Mouse (Mus musculus): ENCODE results near the gene Palm2. TPM values are rescaled to one million over a fixed set of nuclear protein-coding genes. Genes with fewer than 3 reads are reported as not detected.

Gene Palm2
- polyA plus RNA-seq, 1 experiment from 2014 or later, result 19.5 TPM

DNA sequence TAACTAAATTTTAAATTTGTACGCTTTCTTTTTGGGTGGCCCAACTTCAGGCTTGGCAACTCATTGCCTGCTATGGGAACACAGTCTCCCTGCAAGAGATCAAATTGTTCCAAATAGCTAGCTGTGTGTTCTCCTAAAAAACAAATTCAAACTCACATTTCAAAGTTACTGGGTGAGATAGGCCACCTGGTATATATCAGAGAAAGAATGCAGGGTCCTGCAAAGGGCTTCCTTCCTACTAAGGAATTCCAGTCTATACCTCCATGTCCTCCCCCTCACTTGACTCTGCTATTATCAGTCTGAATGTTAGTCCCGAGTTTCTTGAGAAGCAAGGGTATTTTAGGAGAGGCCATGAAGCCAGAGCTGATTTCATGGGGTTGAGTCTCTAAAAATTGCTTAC, 81.3 kb downstream of the Palm2 start:
- H3K36me3 ChIP-seq (replicated peaks), result no peaks in the 10 kb centered on the region
- 76% methylated on average over 2 of the region's 2 CpGs for WGBS
- H3K9me3 ChIP-seq, result no peaks in the 10 kb centered on the region
- H3K9ac ChIP-seq, result no peak overlapping the region
- H3K27ac ChIP-seq, result no peak overlapping the region
- no peak overlapping the region for H3K4me3 ChIP-seq
- no peaks in the 10 kb centered on the region for H3K4me1 ChIP-seq
- no peaks in the 10 kb centered on the region for H3K27me3 ChIP-seq (replicated peaks)
- H3K4me2 ChIP-seq, result no peak overlapping the region
- ATAC-seq (replicated peaks), result no peak

GRCm38 (mm10) chr4:57523456-57523855, 89.4 kb downstream of the Palm2 start:
- H3K4me1 ChIP-seq, result no peaks in the 10 kb centered on the region
- H3K36me3 ChIP-seq (replicated peaks), result no peaks in the 10 kb centered on the region
- no peak overlapping the region for H3K27ac ChIP-seq
- H3K27me3 ChIP-seq (replicated peaks), result no peaks in the 10 kb centered on the region
- ATAC-seq (replicated peaks), result no peak
- no peak overlapping the region for H3K4me2 ChIP-seq
- no peaks in the 10 kb centered on the region for H3K9me3 ChIP-seq
- H3K4me3 ChIP-seq, result no peak overlapping the region
- WGBS, result 92% methylated on average over 15 of the region's 15 CpGs
- H3K9ac ChIP-seq, result no peak overlapping the region

DNA sequence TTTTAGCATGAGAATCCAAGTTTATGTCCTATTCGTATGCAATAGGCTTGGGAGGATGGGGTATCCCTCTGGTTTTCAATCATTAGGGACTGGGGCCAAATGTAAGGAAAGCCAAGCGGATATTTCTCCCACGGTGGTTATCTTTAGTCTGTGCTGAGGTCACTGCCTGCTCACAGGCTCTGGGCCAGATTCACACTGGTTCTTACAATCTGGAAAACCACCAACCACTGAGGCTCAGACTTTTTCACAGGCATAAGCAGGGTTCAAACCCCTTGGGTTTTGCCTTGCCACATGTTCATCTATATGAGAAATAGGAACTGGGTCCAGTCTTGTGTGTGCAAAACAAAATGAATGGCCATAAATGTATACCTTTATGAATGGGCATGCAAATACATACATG, 90.4 kb downstream of the Palm2 start:
- Histone ChIP-seq H3K27ac (no peak overlapping the region), H3K4me2 (no peak overlapping the region), H3K27me3 (replicated peaks) (no peaks in the 10 kb centered on the region), H3K9me3 (no peaks in the 10 kb centered on the region), H3K4me3 (no peak overlapping the region), H3K36me3 (replicated peaks) (no peaks in the 10 kb centered on the region), H3K4me1 (no peaks in the 10 kb centered on the region), H3K9ac (no peak overlapping the region)
- 79% methylated on average over 3 of the region's 3 CpGs for WGBS
- ATAC-seq (replicated peaks), result no peak

- Histone ChIP-seq H3K36me3 (replicated peaks) (no peaks in the 10 kb centered on the region), H3K27ac (no peak overlapping the region), H3K9ac (no peak overlapping the region), H3K9me3 (no peaks in the 10 kb centered on the region), H3K27me3 (replicated peaks) (no peaks in the 10 kb centered on the region), H3K4me1 (no peaks in the 10 kb centered on the region), H3K4me2 (no peak overlapping the region), H3K4me3 (no peak overlapping the region)
- 80% methylated on average over 9 of the region's 9 CpGs for WGBS
- ATAC-seq (replicated peaks), result no peak
Measured at GRCm38 (mm10) chr4:57525221-57526011, 91.4 kb downstream of the Palm2 start.

- no peak overlapping the region for H3K4me3 ChIP-seq
- H3K4me2 ChIP-seq, result no peak overlapping the region
- no peaks in the 10 kb centered on the region for H3K27me3 ChIP-seq (replicated peaks)
- no peak overlapping the region for H3K9ac ChIP-seq
- no peak for ATAC-seq (replicated peaks)
- no peaks in the 10 kb centered on the region for H3K36me3 ChIP-seq (replicated peaks)
- no peak overlapping the region for H3K27ac ChIP-seq
- H3K9me3 ChIP-seq, result no peaks in the 10 kb centered on the region
- no peaks in the 10 kb centered on the region for H3K4me1 ChIP-seq
Measured at GRCm38 (mm10) chr4:57528296-57528695, 94.2 kb downstream of the Palm2 start.

GRCm38 (mm10) chr4:57533686-57534085, 99.6 kb downstream of the Palm2 start:
- H3K9ac ChIP-seq, result no peak overlapping the region

DNA sequence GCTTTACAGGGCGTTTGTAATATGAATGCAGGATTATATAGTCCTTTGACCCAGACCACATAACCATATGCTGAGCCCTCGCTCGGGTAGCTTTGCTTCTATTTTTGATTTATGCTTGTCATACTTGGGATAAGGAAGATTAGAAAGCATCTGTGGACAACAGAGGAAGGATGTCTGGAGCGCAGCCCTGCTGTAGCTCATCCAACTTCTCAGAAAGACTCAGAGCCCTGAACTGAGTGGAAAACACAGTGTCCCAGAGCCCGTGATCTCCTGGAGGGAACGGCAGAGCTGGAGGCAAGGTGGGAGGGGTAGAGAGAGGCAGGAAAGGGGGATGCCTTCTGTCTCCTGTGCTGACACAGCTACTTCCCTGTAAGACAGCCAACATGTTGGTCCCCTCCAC, 100.2 kb downstream of the Palm2 start:
- Histone ChIP-seq H3K9me3 (no peaks in the 10 kb centered on the region), H3K27me3 (replicated peaks) (no peaks in the 10 kb centered on the region)
- ATAC-seq (replicated peaks), result no peak

More at GRCm38 (mm10) chr4:57533686-57534085, 99.6 kb downstream of the Palm2 start:
- H3K36me3 ChIP-seq (replicated peaks), result no peaks in the 10 kb centered on the region
- 81% methylated on average over 6 of the region's 6 CpGs for WGBS
- H3K27me3 ChIP-seq (replicated peaks), result no peaks in the 10 kb centered on the region
- no peaks in the 10 kb centered on the region for H3K4me1 ChIP-seq
- no peak for ATAC-seq (replicated peaks)
- no peak overlapping the region for H3K4me2 ChIP-seq
- no peak overlapping the region for H3K4me3 ChIP-seq
- H3K27ac ChIP-seq, result no peak overlapping the region
- no peaks in the 10 kb centered on the region for H3K9me3 ChIP-seq

DNA sequence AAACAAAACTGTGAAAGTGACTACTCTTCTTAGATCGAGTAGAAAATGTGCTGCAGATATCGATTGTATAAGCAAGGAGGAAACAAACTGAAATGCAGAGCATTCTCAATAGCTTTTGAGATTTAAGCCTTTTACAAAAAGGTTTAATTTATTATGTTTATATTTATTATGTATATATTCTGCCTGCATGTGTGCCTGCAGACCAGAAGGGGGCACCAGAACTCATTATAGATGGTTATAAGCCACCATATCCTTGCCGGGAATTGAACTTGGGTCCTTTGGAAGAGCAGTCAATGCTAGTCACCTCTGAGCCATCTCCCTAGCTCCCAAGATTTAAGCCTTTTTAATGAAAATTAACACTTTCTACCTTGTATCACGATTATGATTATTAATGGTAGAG, 101.0 kb downstream of the Palm2 start:
- Histone ChIP-seq H3K9ac (no peak overlapping the region), H3K9me3 (no peaks in the 10 kb centered on the region), H3K4me1 (no peaks in the 10 kb centered on the region), H3K4me2 (no peak overlapping the region), H3K4me3 (no peak overlapping the region), H3K36me3 (replicated peaks) (no peaks in the 10 kb centered on the region), H3K27ac (no peak overlapping the region), H3K27me3 (replicated peaks) (no peaks in the 10 kb centered on the region)
- 84% methylated on average over 4 of the region's 4 CpGs for WGBS
- ATAC-seq (replicated peaks), result no peak

More for the DNA sequence above, 100.2 kb downstream of the Palm2 start:
- no peak overlapping the region for H3K27ac ChIP-seq
- no peak overlapping the region for H3K9ac ChIP-seq
- no peak overlapping the region for H3K4me3 ChIP-seq
- H3K4me1 ChIP-seq, result no peaks in the 10 kb centered on the region
- H3K36me3 ChIP-seq (replicated peaks), result no peaks in the 10 kb centered on the region
- H3K4me2 ChIP-seq, result no peak overlapping the region
- 67% methylated on average over 6 of the region's 6 CpGs for WGBS

DNA sequence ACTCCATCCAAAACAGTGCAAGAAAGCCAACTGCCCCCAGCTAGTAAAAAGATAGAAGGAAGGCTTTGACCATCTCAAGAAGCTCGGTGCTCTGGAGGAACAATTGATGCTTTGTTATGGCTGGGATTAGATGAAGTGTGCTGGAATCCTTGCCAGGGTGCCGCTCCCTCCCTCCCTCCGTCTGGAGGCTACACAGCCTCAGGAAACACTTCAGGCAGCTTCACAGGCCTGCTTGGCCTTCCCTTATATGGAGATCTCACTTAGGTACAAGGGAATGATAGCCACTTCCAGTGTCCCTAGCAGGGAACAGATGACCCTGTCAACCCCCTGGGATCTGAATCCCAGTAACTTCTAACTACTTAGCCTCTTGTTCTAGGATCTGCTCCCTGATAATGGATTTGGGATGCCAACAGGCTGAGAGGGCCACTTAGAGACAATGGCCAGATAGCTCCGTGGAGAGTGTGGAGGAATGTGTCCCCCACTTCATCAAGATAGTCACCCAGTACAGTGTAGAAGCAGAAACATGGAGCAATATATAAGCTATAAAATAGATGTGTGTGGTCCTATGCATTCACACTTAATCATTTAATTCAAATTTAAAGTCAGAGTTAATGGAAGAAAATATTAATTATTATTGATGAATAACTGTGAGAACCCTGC, 104.1 kb downstream of the Palm2 start:
- WGBS, result 16% methylated on average over 4 of the region's 4 CpGs
- Histone ChIP-seq H3K4me2 (no peak overlapping the region), H3K27ac (no peak overlapping the region), H3K9ac (no peak overlapping the region), H3K9me3 (no peaks in the 10 kb centered on the region), H3K36me3 (replicated peaks) (no peaks in the 10 kb centered on the region), H3K4me1 (no peaks in the 10 kb centered on the region), H3K4me3 (no peak overlapping the region), H3K27me3 (replicated peaks) (no peaks in the 10 kb centered on the region)
- no peak for ATAC-seq (replicated peaks)

DNA sequence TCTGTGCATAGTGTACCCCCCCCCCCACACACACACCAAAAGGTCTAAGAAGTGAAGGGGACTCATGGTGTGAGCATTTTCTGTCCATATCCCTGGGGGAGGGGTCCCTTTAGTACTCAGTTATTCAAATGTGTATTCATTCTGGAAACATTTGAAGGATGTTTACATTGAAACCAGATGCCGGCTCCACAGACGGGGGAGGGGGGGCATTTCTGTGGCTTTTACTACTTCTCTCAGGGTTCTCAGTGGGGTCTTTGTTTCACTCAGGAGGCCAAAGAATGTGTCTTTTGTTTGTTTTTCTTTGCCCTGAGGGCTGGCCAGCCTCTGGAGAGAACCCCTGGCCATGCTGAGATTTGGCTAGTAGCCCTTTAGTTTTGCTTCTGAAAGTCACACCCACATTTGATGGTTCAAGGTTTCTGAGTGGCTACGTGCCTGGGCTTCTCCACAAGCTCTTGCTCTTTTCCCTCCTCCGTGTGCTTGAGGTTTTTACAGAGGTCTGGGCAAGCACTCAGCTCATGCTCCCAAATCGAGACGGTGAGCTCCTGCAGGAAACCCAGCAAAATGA, 109.7 kb downstream of the Palm2 start:
- 9% methylated on average over 6 of the region's 6 CpGs for WGBS
- H3K9me3 ChIP-seq, result no peaks in the 10 kb centered on the region
- peaks cover 5% of the 10 kb centered on the region; the same call in 1 of the 2 replicates for H3K4me1 ChIP-seq
- H3K27ac ChIP-seq, result no peak overlapping the region
- H3K36me3 ChIP-seq (replicated peaks), result no peaks in the 10 kb centered on the region
- H3K27me3 ChIP-seq (replicated peaks), result no peaks in the 10 kb centered on the region
- no peak overlapping the region for H3K4me2 ChIP-seq
- peak; percentile 48; the same call in 1 of the 2 replicates for ATAC-seq (replicated peaks)
- H3K9ac ChIP-seq, result no peak overlapping the region
- no peak overlapping the region for H3K4me3 ChIP-seq

DNA sequence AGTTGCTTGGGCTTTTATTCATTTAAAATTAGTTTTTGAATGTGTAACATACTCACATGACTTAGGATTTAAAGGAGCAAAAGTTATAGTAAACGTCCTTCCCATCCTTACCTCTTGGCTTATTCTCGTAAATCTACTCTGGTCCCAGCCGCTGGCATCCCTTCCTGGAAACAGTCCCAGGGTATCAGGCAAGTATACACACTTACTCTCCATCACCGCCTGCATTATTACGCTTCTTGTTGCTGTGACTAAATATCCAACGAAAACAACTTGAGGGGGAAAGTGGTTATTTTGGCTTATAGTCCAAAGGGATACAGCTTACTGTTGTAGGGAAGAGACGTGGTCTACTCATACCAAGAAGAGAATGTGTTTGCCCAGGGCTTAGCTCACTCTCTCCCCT, 113.7 kb downstream of the Palm2 start:
- ATAC-seq (replicated peaks), result no peak
- Histone ChIP-seq H3K27me3 (replicated peaks) (no peaks in the 10 kb centered on the region), H3K4me2 (no peak overlapping the region), H3K9ac (no peak overlapping the region), H3K4me1 (peaks cover 5% of the 10 kb centered on the region; the same call in 1 of the 2 replicates), H3K9me3 (no peaks in the 10 kb centered on the region), H3K27ac (no peak overlapping the region), H3K36me3 (replicated peaks) (no peaks in the 10 kb centered on the region), H3K4me3 (no peak overlapping the region)
- 88% methylated on average over 7 of the region's 7 CpGs for WGBS

DNA sequence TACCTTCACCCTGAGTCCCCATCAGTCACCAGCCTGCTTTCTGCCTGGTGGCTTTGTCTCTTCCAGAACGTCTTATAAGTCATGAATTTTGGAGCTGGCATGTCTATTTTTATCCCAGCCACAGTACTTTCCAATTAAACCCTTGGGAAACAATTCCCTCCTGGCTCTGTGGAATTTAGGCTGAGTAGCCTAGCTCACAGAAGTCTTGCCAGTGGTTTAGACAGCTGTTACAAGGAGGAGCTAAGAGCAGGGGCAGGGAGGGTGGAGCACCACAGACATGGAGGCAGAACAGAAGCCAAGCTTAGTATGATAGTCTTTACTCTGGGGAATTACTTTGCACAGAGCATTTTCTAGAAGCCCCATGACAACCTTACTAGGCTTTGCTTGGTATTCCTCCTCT, 116.2 kb downstream of the Palm2 start:
- no peaks in the 10 kb centered on the region for H3K9me3 ChIP-seq
- no peaks in the 10 kb centered on the region for H3K36me3 ChIP-seq (replicated peaks)
- no peaks in the 10 kb centered on the region for H3K27me3 ChIP-seq (replicated peaks)
- H3K27ac ChIP-seq, result no peak overlapping the region
- H3K4me1 ChIP-seq, result no peaks in the 10 kb centered on the region
- no peak overlapping the region for H3K4me2 ChIP-seq
- ATAC-seq (replicated peaks), result no peak
- 60% methylated on average over 1 of the region's 1 CpGs for WGBS
- H3K9ac ChIP-seq, result no peak overlapping the region
- no peak overlapping the region for H3K4me3 ChIP-seq

All from midbrain, embryonic 15.5 days (tissue).